Mouse (Mus musculus) kidney, postnatal 14 days (tissue): ENCODE results near the gene Nfic.

Experiments used
- DNase-seq: peaks from one replicate; pipeline ENCODE4 v3.0.0; 2022; ENCODE audit warnings: mixed read lengths

Gene Nfic

GRCm38 (mm10) chr10:81429092-81429491 is 26.3 kb downstream of the Nfic start:
- peak; percentile 6 for DNase-seq

GRCm38 (mm10) chr10:81428507-81428870 is 26.9 kb downstream of the Nfic start:
- peak; percentile 2 for DNase-seq

- peak; percentile 13 for DNase-seq
Measured at GRCm38 (mm10) chr10:81427804-81428506, 27.5 kb downstream of the Nfic start.

- DNase-seq, result no peak
Measured at GRCm38 (mm10) chr10:81427327-81427726, 28.1 kb downstream of the Nfic start.

DNA sequence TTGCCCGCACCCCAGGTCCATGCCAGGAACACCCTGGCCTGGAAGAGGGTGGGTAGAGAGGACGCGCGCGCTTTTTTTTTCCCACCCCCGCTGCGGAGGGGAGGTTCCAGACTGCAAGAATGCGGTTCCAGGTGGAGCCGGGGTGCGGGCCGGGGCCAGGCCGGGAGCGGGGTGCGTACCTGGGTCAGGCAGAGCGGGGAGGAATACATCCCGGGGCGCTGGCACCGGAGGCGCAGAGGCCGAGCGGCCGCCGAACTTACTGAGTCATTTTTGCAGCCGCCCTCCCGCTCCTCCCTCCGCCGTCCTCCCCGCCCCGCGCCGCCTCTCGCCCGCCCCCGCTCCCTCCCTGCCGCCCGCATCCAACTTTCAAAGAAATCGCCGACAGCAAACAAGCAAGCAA is 28.5 kb downstream of the Nfic start:
- DNase-seq, result peak; percentile 82

- DNase-seq, result peak; percentile 41
Measured at GRCm38 (mm10) chr10:81426081-81426671, 29.3 kb downstream of the Nfic start.

GRCm38 (mm10) chr10:81425236-81425850 is 30.1 kb downstream of the Nfic start:
- peak; percentile 56 for DNase-seq

DNA sequence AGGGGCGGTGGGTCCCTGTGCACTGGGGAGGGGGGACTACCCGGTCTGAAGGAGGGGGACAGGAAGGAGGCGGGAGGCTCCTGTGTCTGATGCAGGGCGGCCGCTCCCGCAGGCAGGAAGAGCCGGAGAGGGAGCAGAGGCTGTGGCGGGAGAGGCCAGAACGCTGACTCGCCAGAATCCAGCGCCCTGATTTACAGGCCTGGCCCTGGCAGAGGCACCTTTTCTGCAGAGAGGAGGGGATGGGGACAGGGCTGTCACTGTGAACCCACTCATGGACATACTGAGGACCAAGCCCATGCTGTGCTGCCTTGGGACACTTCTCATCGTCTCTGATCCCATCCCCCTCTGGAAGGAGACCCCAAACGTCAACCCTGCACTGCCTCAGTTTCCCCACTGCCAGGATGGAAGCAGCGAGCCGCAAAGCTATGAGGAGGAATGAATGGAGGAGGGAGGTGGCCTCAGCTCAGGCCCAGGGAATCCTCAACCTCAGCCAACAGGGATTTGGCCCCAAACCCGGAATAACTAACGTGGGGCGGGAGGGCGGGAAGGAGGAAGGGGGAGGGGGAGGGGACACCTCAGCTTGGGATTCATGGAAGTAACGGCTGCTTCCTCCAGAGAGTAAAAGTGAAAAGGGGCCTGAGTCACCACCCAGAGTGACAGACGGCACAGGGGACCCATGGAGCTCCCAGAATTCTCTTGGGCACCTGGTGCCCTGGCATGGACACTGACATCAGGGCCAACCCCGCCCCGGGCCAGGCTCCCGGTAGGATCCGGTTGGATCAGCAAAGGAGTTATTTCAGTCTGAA is 31.0 kb downstream of the Nfic start:
- DNase-seq, result peak; percentile 82

GRCm38 (mm10) chr10:81423476-81424245 is 31.8 kb downstream of the Nfic start:
- peak; percentile 7 for DNase-seq

- DNase-seq, result no peak
Measured at GRCm38 (mm10) chr10:81422661-81423217, 32.7 kb downstream of the Nfic start.

DNA sequence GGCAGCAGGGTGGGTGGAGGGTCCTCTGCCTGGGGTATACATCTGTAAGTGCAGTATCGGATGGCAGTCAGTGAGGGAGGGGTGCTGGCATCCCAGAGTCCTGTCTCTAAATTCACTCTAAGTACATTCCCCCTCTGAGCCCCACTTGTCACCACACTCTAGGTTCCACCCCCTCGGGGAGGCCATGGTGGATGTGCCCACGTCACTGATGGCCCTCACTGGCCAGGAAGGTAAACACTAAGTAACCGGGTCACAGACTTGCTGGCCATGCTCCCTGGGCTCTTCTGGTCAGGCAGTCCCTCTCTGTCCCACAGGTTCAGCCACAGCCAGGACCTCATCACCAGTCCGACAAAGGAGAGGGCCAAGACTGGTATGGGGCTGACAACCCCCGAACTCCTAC is 33.2 kb downstream of the Nfic start:
- no peak for DNase-seq

- DNase-seq, result peak; percentile 9
Measured at GRCm38 (mm10) chr10:81421797-81422100, 33.7 kb downstream of the Nfic start.

GRCm38 (mm10) chr10:81421041-81421796 is 34.2 kb downstream of the Nfic start:
- no peak for DNase-seq

GRCm38 (mm10) chr10:81420191-81420767 is 35.2 kb downstream of the Nfic start:
- peak; percentile 15 for DNase-seq

GRCm38 (mm10) chr10:81419111-81419928 is 36.1 kb downstream of the Nfic start:
- peak; percentile 2 for DNase-seq

DNA sequence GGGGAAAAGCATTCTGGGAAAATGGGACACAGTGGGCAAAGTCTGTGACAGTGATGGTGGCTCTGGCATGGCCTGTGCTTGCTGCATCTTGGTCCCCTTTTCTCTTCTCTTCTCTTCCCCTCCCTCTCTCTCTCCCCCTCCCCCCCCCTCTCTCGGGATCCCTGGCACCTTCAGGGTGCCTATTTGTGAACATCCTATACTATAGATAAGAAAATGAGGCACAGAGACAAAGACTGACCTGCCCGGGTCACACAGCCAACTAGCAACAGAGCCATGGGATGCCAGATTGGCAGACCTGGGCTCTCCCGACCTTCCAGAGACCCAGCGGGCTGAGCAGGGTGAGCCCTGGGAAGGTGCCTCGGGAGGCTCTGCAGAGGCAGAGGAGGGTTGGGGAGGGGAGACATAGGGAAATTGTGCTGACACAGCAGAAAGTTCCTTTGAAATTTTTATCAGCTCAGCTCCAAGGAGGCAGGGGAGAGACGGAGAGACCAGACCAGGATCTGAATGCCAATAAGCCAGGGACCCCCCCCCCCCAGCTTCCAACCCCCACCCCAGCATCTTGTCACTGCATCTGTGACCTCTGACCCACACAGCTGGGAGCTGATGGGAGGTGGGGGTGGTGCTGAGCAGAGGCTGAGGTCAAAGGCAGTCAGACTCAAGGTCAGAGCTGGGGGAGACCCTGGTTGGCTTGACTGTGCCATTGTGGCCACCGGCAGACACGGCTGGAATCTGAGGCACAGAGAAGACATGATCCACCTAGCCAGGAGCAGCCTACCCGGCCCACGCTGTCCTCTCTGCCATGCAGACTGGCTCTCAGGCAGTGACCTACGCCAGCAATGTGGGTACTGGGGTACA is 37.0 kb downstream of the Nfic start:
- DNase-seq, result no peak

- DNase-seq, result no peak
Measured at GRCm38 (mm10) chr10:81417227-81418215, 37.9 kb downstream of the Nfic start.

DNA sequence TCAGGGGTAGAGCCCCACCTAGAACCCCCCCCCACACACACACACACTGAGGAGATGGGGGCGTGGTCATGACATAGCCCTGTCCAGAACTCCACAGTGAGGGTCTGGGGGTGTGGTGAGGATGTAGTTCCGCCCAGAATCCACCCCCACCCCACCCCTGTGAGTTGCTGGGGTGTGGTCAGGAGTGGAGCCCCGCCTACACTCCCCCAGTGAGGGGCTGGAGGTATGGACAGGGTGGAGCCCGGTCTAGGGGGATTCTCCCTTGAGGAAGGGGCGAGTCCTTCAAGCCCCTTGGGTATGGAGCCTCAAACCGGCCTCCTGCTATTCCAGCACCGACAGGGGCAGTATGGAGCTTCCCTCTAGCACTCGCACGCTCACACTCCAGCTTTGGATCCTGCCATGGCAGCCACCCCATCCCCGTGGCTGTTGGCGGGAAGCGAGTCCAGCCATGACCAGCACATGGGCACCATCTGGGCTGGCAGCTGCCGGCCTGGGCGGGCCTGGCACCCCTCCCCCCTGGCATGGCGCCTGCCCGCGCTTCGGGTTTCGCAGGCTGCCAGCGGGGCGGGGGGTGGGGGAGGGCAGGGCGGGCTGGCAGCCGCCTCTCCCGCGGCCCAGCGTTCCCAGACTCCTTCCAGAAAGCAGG is 38.7 kb downstream of the Nfic start:
- DNase-seq, result peak; percentile 91
